Mouse (Mus musculus): ENCODE measurements around the gene Rac2. TPM values are rescaled to one million over a fixed set of nuclear protein-coding genes. Genes with fewer than 3 reads are reported as not detected.

The Rac2 gene
- polyA plus RNA-seq (2015; fragmentation: Nextera tagmentation; extraction: Ambion mirVana) = 6.7 and 77.0 TPM in 2 replicates

GRCm38 (mm10) chr15:78572658-78573397, at the start of gene Rac2:
Gene Rac2 (minus strand): TSS chr15:78572783.
- no peaks in the 10 kb centered on the region for H3K36me3 ChIP-seq
- no peak within 1 kb of the TSS for H3K4me2 ChIP-seq
- no peak within 1 kb of the TSS for H3K4me3 ChIP-seq (replicated peaks)
- no peaks in the 10 kb centered on the region for H3K9me3 ChIP-seq (replicated peaks)
- no peak within 1 kb of the TSS for H3K9ac ChIP-seq (replicated peaks)
- no peaks in the 10 kb centered on the region for H3K27me3 ChIP-seq (replicated peaks)
- WGBS = 82% methylated on average over 8 of the region's 8 CpGs
- no peak within 1 kb of the TSS for H3K27ac ChIP-seq (replicated peaks)
- no peaks in the 10 kb centered on the region for H3K4me1 ChIP-seq
- ATAC-seq (ENCODE audit: low FRiP score) = no peak

- Histone ChIP-seq H3K4me1 (no peaks in the 10 kb centered on the region), H3K9me3 (replicated peaks) (no peaks in the 10 kb centered on the region), H3K27me3 (replicated peaks) (0 out of 2 replicates have a peak, but pooled peaks cover 4% of the 10 kb centered on the region), H3K27ac (replicated peaks) (no peak overlapping the region), H3K9ac (replicated peaks) (no peak overlapping the region), H3K4me3 (replicated peaks) (no peak overlapping the region), H3K4me2 (no peak overlapping the region), H3K36me3 (no peaks in the 10 kb centered on the region)
- ATAC-seq (ENCODE audit: low FRiP score) = no peak
- WGBS = 86% methylated on average over 2 of the region's 2 CpGs
These were observed 44.4 kb upstream of the Rac2 start for GRCm38 (mm10) chr15:78616973-78617372.

- H3K9ac ChIP-seq (replicated peaks) = no peak overlapping the region
- H3K27ac ChIP-seq (replicated peaks) = no peak overlapping the region
- no peak overlapping the region for H3K4me3 ChIP-seq (replicated peaks)
- ATAC-seq (ENCODE audit: low FRiP score) = no peak
- H3K4me1 ChIP-seq = peaks cover 8% of the 10 kb centered on the region
- H3K9me3 ChIP-seq (replicated peaks) = no peaks in the 10 kb centered on the region
- 89% methylated on average over 7 of the region's 7 CpGs for WGBS
- H3K27me3 ChIP-seq (replicated peaks) = no peaks in the 10 kb centered on the region
- no peaks in the 10 kb centered on the region for H3K36me3 ChIP-seq
- H3K4me2 ChIP-seq = no peak overlapping the region
These were observed 42.0 kb upstream of the Rac2 start for GRCm38 (mm10) chr15:78614536-78614935.

GRCm38 (mm10) chr15:78610705-78611462, 38.3 kb upstream of the Rac2 start:
- H3K4me1 ChIP-seq = peaks cover 13% of the 10 kb centered on the region
- peak overlapping the region; percentile 48; the same call in 1 of the 2 replicates for H3K27ac ChIP-seq (replicated peaks)
- ATAC-seq (ENCODE audit: low FRiP score) = no peak
- H3K9me3 ChIP-seq (replicated peaks) = no peaks in the 10 kb centered on the region
- H3K4me3 ChIP-seq (replicated peaks) = no peak overlapping the region
- no peak overlapping the region for H3K4me2 ChIP-seq
- H3K27me3 ChIP-seq (replicated peaks) = no peaks in the 10 kb centered on the region
- no peaks in the 10 kb centered on the region for H3K36me3 ChIP-seq
- no peak overlapping the region for H3K9ac ChIP-seq (replicated peaks)
- WGBS = 42% methylated on average over 12 of the region's 12 CpGs

GRCm38 (mm10) chr15:78607463-78607862, 34.9 kb upstream of the Rac2 start:
- no peak for ATAC-seq (ENCODE audit: low FRiP score)
- Histone ChIP-seq H3K4me1 (peaks cover 18% of the 10 kb centered on the region), H3K36me3 (no peaks in the 10 kb centered on the region), H3K27ac (replicated peaks) (no peak overlapping the region), H3K9me3 (replicated peaks) (no peaks in the 10 kb centered on the region), H3K9ac (replicated peaks) (no peak overlapping the region), H3K27me3 (replicated peaks) (no peaks in the 10 kb centered on the region), H3K4me3 (replicated peaks) (no peak overlapping the region), H3K4me2 (no peak overlapping the region)
- 82% methylated on average over 4 of the region's 4 CpGs for WGBS

GRCm38 (mm10) chr15:78606059-78606458, 33.5 kb upstream of the Rac2 start:
- peak; percentile 39; the same call in 1 of the 2 replicates for ATAC-seq (ENCODE audit: low FRiP score)
- 64% methylated on average over 6 of the region's 6 CpGs for WGBS
- H3K27me3 ChIP-seq (replicated peaks) = no peaks in the 10 kb centered on the region

GRCm38 (mm10) chr15:78605371-78605791, 32.8 kb upstream of the Rac2 start:
- Histone ChIP-seq H3K4me3 (replicated peaks) (no peak overlapping the region), H3K4me1 (peaks cover 10% of the 10 kb centered on the region), H3K9me3 (replicated peaks) (no peaks in the 10 kb centered on the region), H3K36me3 (no peaks in the 10 kb centered on the region), H3K9ac (replicated peaks) (no peak overlapping the region), H3K27ac (replicated peaks) (no peak overlapping the region), H3K4me2 (no peak overlapping the region), H3K27me3 (replicated peaks) (no peaks in the 10 kb centered on the region)
- WGBS = 58% methylated on average over 3 of the region's 3 CpGs
- no peak for ATAC-seq (ENCODE audit: low FRiP score)

More at GRCm38 (mm10) chr15:78606059-78606458, 33.5 kb upstream of the Rac2 start:
- Histone ChIP-seq H3K9me3 (replicated peaks) (no peaks in the 10 kb centered on the region), H3K4me2 (no peak overlapping the region), H3K4me1 (peaks cover 15% of the 10 kb centered on the region), H3K27ac (replicated peaks) (peak overlapping the region; percentile 23; the same call in 1 of the 2 replicates), H3K4me3 (replicated peaks) (no peak overlapping the region), H3K9ac (replicated peaks) (no peak overlapping the region), H3K36me3 (no peaks in the 10 kb centered on the region)

- Histone ChIP-seq H3K9me3 (replicated peaks) (no peaks in the 10 kb centered on the region), H3K4me1 (peaks cover 10% of the 10 kb centered on the region), H3K36me3 (no peaks in the 10 kb centered on the region), H3K4me3 (replicated peaks) (no peak overlapping the region), H3K4me2 (no peak overlapping the region), H3K9ac (replicated peaks) (no peak overlapping the region), H3K27ac (replicated peaks) (no peak overlapping the region), H3K27me3 (replicated peaks) (no peaks in the 10 kb centered on the region)
- WGBS = 78% methylated on average over 6 of the region's 6 CpGs
- no peak for ATAC-seq (ENCODE audit: low FRiP score)
These were observed 31.7 kb upstream of the Rac2 start for GRCm38 (mm10) chr15:78604255-78604654.

- no peaks in the 10 kb centered on the region for H3K27me3 ChIP-seq (replicated peaks)
- no peaks in the 10 kb centered on the region for H3K36me3 ChIP-seq
- H3K9ac ChIP-seq (replicated peaks) = no peak overlapping the region
- H3K4me1 ChIP-seq = peaks cover 8% of the 10 kb centered on the region
- no peak overlapping the region for H3K27ac ChIP-seq (replicated peaks)
- 80% methylated on average over 6 of the region's 6 CpGs for WGBS
- ATAC-seq (ENCODE audit: low FRiP score) = no peak
- no peak overlapping the region for H3K4me3 ChIP-seq (replicated peaks)
- no peak overlapping the region for H3K4me2 ChIP-seq
- H3K9me3 ChIP-seq (replicated peaks) = no peaks in the 10 kb centered on the region
These were observed 28.6 kb upstream of the Rac2 start for GRCm38 (mm10) chr15:78601180-78601579.

- no peak for ATAC-seq (ENCODE audit: low FRiP score)
- Histone ChIP-seq H3K4me3 (replicated peaks) (no peak overlapping the region), H3K4me2 (no peak overlapping the region), H3K27ac (replicated peaks) (no peak overlapping the region), H3K4me1 (no peaks in the 10 kb centered on the region), H3K9me3 (replicated peaks) (no peaks in the 10 kb centered on the region), H3K9ac (replicated peaks) (no peak overlapping the region), H3K36me3 (no peaks in the 10 kb centered on the region), H3K27me3 (replicated peaks) (no peaks in the 10 kb centered on the region)
- WGBS = 77% methylated on average over 13 of the region's 13 CpGs
These were observed 27.1 kb upstream of the Rac2 start for GRCm38 (mm10) chr15:78599529-78600193.

GRCm38 (mm10) chr15:78599124-78599523, 26.5 kb upstream of the Rac2 start:
- Histone ChIP-seq H3K4me2 (no peak overlapping the region), H3K9me3 (replicated peaks) (no peaks in the 10 kb centered on the region), H3K27ac (replicated peaks) (no peak overlapping the region), H3K27me3 (replicated peaks) (no peaks in the 10 kb centered on the region), H3K36me3 (no peaks in the 10 kb centered on the region), H3K4me1 (no peaks in the 10 kb centered on the region), H3K4me3 (replicated peaks) (no peak overlapping the region), H3K9ac (replicated peaks) (no peak overlapping the region)
- WGBS = 84% methylated on average over 6 of the region's 6 CpGs
- no peak for ATAC-seq (ENCODE audit: low FRiP score)
